Mouse (Mus musculus): ENCODE results near the gene Srpr. TPM values are rescaled to one million over a fixed set of nuclear protein-coding genes. Genes with fewer than 3 reads are reported as not detected.

Srpr gene
- total and polyA plus RNA-seq, 3 experiments, result 67.6 to 96.3 (median 82.4) TPM

GRCm38 (mm10) chr9:35160662-35161061, 39.3 kb upstream of the Srpr start:
- no peaks in the 10 kb centered on the region for H3K27me3 ChIP-seq (ENCODE audit: control insufficient read depth, insufficient read depth, low read length)
- H3K79me2 ChIP-seq (replicated peaks; ENCODE audit: control insufficient read depth, insufficient read depth, low read length), result no peaks in the 10 kb centered on the region; the same call in 1 of the 2 replicates
- peaks cover 27% of the 10 kb centered on the region for H3K4me1 ChIP-seq (ENCODE audit: control insufficient read depth, insufficient read depth, low read length)
- H3K27ac ChIP-seq, result no peak overlapping the region
- no peak for DNase-seq
- no peak overlapping the region for H3K9ac ChIP-seq (ENCODE audit: low read depth, low read length)
- intact Hi-C loops (cut with DNase I), result loop anchor here (2.0 to 10.0 kb wide), 2 partner anchors 28 to 296 kb away; no protein-coding TSS in a partner anchor
- 68% methylated on average over 2 of the region's 2 CpGs for WGBS
- H3K4me3 ChIP-seq, result no peak overlapping the region
- no peaks in the 10 kb centered on the region; the same call in 1 of the 2 replicates for H3K36me3 ChIP-seq (ENCODE audit: control insufficient read depth, insufficient read depth, low read length)
- TF ChIP-seq EP300 (IDR thresholded peaks at IDR 0.05; ENCODE audit: insufficient read depth, low read depth, low read length) (no peak), POLR2A (IDR thresholded peaks at IDR 0.05; ENCODE audit: insufficient read depth, low read depth, low read length) (no peak), CTCF (IDR thresholded peaks at IDR 0.05) (no peak)

DNA sequence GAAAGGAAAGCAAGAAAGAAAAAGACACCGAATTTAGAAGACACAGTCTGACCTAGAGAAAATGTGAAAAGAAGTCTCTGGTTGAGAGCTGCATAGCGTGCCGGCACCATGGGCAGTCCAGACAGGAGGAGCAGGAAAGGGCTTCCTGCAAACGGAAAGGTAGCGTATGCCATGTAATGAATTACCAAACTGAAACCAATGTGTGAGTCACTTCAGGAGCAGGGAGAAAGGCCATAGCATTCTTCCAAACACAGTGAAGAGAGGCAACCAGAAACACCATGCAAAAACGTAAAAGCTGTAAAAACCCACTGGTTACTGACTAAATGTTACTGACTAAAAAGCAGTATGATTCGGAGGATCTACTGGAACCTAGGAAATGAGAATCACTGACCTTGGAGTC, 38.3 kb upstream of the Srpr start:
- intact Hi-C loops (cut with DNase I), result loop anchor here (1.0 to 10.0 kb wide), 3 partner anchors 29 to 297 kb away; no protein-coding TSS in a partner anchor
- no peaks in the 10 kb centered on the region for H3K27me3 ChIP-seq (ENCODE audit: control insufficient read depth, insufficient read depth, low read length)
- 76% methylated on average over 7 of the region's 7 CpGs for WGBS
- H3K27ac ChIP-seq, result no peak overlapping the region; the same call in 1 of the 2 replicates
- TF ChIP-seq CTCF (IDR thresholded peaks at IDR 0.05) (no peak), POLR2A (IDR thresholded peaks at IDR 0.05; ENCODE audit: insufficient read depth, low read depth, low read length) (no peak), EP300 (IDR thresholded peaks at IDR 0.05; ENCODE audit: insufficient read depth, low read depth, low read length) (no peak)
- H3K9ac ChIP-seq (ENCODE audit: low read depth, low read length), result no peak overlapping the region
- H3K36me3 ChIP-seq (ENCODE audit: control insufficient read depth, insufficient read depth, low read length), result no peaks in the 10 kb centered on the region; the same call in 1 of the 2 replicates
- H3K4me1 ChIP-seq (ENCODE audit: control insufficient read depth, insufficient read depth, low read length), result peaks cover 18% of the 10 kb centered on the region
- no peak for DNase-seq
- no peaks in the 10 kb centered on the region; the same call in 1 of the 2 replicates for H3K79me2 ChIP-seq (replicated peaks; ENCODE audit: control insufficient read depth, insufficient read depth, low read length)
- H3K4me3 ChIP-seq, result no peak overlapping the region

- peak overlapping the region; percentile 17 for H3K9ac ChIP-seq (ENCODE audit: low read depth, low read length)
- H3K27ac ChIP-seq, result peak overlapping the region; percentile 71
- TF ChIP-seq EP300 (IDR thresholded peaks at IDR 0.05; ENCODE audit: insufficient read depth, low read depth, low read length), result peak; percentile 78
- no peak for TF ChIP-seq CTCF (IDR thresholded peaks at IDR 0.05)
- no peak for TF ChIP-seq POLR2A (IDR thresholded peaks at IDR 0.05; ENCODE audit: insufficient read depth, low read depth, low read length)
- no peaks in the 10 kb centered on the region for H3K27me3 ChIP-seq (ENCODE audit: control insufficient read depth, insufficient read depth, low read length)
- 36% methylated on average over 11 of the region's 11 CpGs for WGBS
- H3K4me3 ChIP-seq, result peak overlapping the region; percentile 18
- intact Hi-C loops (cut with DNase I), result loop anchor here (10.0 kb wide), 1 partner anchor 298 kb away; no protein-coding TSS in a partner anchor
- peaks cover 14% of the 10 kb centered on the region for H3K4me1 ChIP-seq (ENCODE audit: control insufficient read depth, insufficient read depth, low read length)
- H3K79me2 ChIP-seq (replicated peaks; ENCODE audit: control insufficient read depth, insufficient read depth, low read length), result no peaks in the 10 kb centered on the region
- H3K36me3 ChIP-seq (ENCODE audit: control insufficient read depth, insufficient read depth, low read length), result no peaks in the 10 kb centered on the region; the same call in 1 of the 2 replicates
- peak; percentile 79 to 85 for DNase-seq
Observed at GRCm38 (mm10) chr9:35163011-35163690, 36.8 kb upstream of the Srpr start.

- Histone ChIP-seq H3K27me3 (ENCODE audit: control insufficient read depth, insufficient read depth, low read length) (no peaks in the 10 kb centered on the region), H3K4me1 (ENCODE audit: control insufficient read depth, insufficient read depth, low read length) (peaks cover 14% of the 10 kb centered on the region), H3K4me3 (no peak overlapping the region), H3K36me3 (ENCODE audit: control insufficient read depth, insufficient read depth, low read length) (no peaks in the 10 kb centered on the region; the same call in 1 of the 2 replicates), H3K27ac (peak overlapping the region; percentile 30; the same call in 1 of the 2 replicates), H3K9ac (ENCODE audit: low read depth, low read length) (no peak overlapping the region), H3K79me2 (replicated peaks; ENCODE audit: control insufficient read depth, insufficient read depth, low read length) (no peaks in the 10 kb centered on the region)
- no peak for DNase-seq
- TF ChIP-seq POLR2A (IDR thresholded peaks at IDR 0.05; ENCODE audit: insufficient read depth, low read depth, low read length), result no peak
- no peak for TF ChIP-seq EP300 (IDR thresholded peaks at IDR 0.05; ENCODE audit: insufficient read depth, low read depth, low read length)
- no peak for TF ChIP-seq CTCF (IDR thresholded peaks at IDR 0.05)
- intact Hi-C loops (cut with DNase I), result loop anchor here (10.0 kb wide), 1 partner anchor 300 kb away; no protein-coding TSS in a partner anchor
- WGBS, result 80% methylated on average over 5 of the region's 5 CpGs
Observed at GRCm38 (mm10) chr9:35164142-35164874, 35.7 kb upstream of the Srpr start.

- no peaks in the 10 kb centered on the region for H3K79me2 ChIP-seq (replicated peaks; ENCODE audit: control insufficient read depth, insufficient read depth, low read length)
- no peak overlapping the region for H3K27ac ChIP-seq
- H3K27me3 ChIP-seq (ENCODE audit: control insufficient read depth, insufficient read depth, low read length), result no peaks in the 10 kb centered on the region
- no peak for DNase-seq
- no peak overlapping the region for H3K4me3 ChIP-seq
- H3K9ac ChIP-seq (ENCODE audit: low read depth, low read length), result no peak overlapping the region
- intact Hi-C loops (cut with DNase I), result loop anchor here (1.0 to 10.0 kb wide), 5 partner anchors 31 to 669 kb away; no protein-coding TSS in a partner anchor
- TF ChIP-seq POLR2A (IDR thresholded peaks at IDR 0.05; ENCODE audit: insufficient read depth, low read depth, low read length), result no peak
- peak; percentile 78 for TF ChIP-seq CTCF (IDR thresholded peaks at IDR 0.05)
- H3K4me1 ChIP-seq (ENCODE audit: control insufficient read depth, insufficient read depth, low read length), result peaks cover 14% of the 10 kb centered on the region
- no peaks in the 10 kb centered on the region; the same call in 1 of the 2 replicates for H3K36me3 ChIP-seq (ENCODE audit: control insufficient read depth, insufficient read depth, low read length)
- WGBS, result 19% methylated on average over 3 of the region's 3 CpGs
Observed at GRCm38 (mm10) chr9:35166144-35166797, 33.7 kb upstream of the Srpr start.

Measured in heart, adult 2 months (tissue).